Mouse (Mus musculus) kidney, adult 2 months (tissue): ENCODE data around the gene 1700021F05Rik.

ENCODE experiments used
- CTCF ChIP-seq: fragments of 200-500 bp; conservative IDR thresholded peaks from 2 replicates; pipeline ENCODE4 v1.5.1; 2011; ENCODE audit warnings: low read depth, mild to moderate bottlenecking, control low read depth, low read length, moderate library complexity, mixed read lengths; ENCODE audit not compliant: insufficient read depth, insufficient read length
- POLR2A ChIP-seq: fragments of 200-500 bp; IDR thresholded peaks from one replicate; pipeline ENCODE4 v1.6.1; 2011; ENCODE audit warnings: low read depth, low read length, control low read depth

- TF ChIP-seq CTCF (no peak), POLR2A (no peak)
These were observed 23.0 kb downstream of the 1700021F05Rik start for GRCm38 (mm10) chr10:43517836-43518235.
